Mouse (Mus musculus) thymus, postnatal 36 days (tissue): Measurements from ENCODE around the gene St7.

Source experiments
- DNase-seq, 2 experiments: peaks; one replicate each; pipeline ENCODE4 v3.0.0; 2022; ENCODE audit warnings: mixed read lengths in 2 of 2

Gene St7

GRCm38 (mm10) chr6:17828382-17828781 is 135.6 kb downstream of the St7 start:
- DNase-seq: peak in 1 of 2 experiments; percentile 14

- DNase-seq: no peak
These were observed 137.2 kb downstream of the St7 start for GRCm38 (mm10) chr6:17829981-17830380.

- DNase-seq: peak; percentile 42 to 60
These were observed 141.8 kb downstream of the St7 start for GRCm38 (mm10) chr6:17834493-17834892.

- DNase-seq: no peak
These were observed 143.0 kb downstream of the St7 start for GRCm38 (mm10) chr6:17835693-17836092.

- DNase-seq: no peak
These were observed 144.9 kb downstream of the St7 start for GRCm38 (mm10) chr6:17837676-17838075.

- DNase-seq: no peak
These were observed 147.7 kb downstream of the St7 start for GRCm38 (mm10) chr6:17840431-17840830.

- peak in 1 of 2 experiments; percentile 17 for DNase-seq
These were observed 150.0 kb downstream of the St7 start for GRCm38 (mm10) chr6:17842759-17843158.

- DNase-seq: no peak
These were observed 158.6 kb downstream of the St7 start for GRCm38 (mm10) chr6:17851316-17851715.

- DNase-seq: no peak
These were observed 161.0 kb downstream of the St7 start for GRCm38 (mm10) chr6:17853587-17854274.

- no peak for DNase-seq
These were observed 162.9 kb downstream of the St7 start for GRCm38 (mm10) chr6:17855616-17856015.

- no peak for DNase-seq
These were observed 166.8 kb downstream of the St7 start for GRCm38 (mm10) chr6:17859564-17859963.

GRCm38 (mm10) chr6:17860463-17860862 is 167.7 kb downstream of the St7 start:
- DNase-seq: no peak

GRCm38 (mm10) chr6:17867796-17868195 is 175.1 kb downstream of the St7 start:
- no peak for DNase-seq

GRCm38 (mm10) chr6:17871831-17872372 is 179.2 kb downstream of the St7 start:
- no peak for DNase-seq

GRCm38 (mm10) chr6:17875606-17876005 is 182.9 kb downstream of the St7 start:
- no peak for DNase-seq

- DNase-seq: no peak
These were observed 183.4 kb downstream of the St7 start for GRCm38 (mm10) chr6:17876023-17876613.

GRCm38 (mm10) chr6:17876670-17877179 is 184.0 kb downstream of the St7 start:
- no peak for DNase-seq

GRCm38 (mm10) chr6:17882943-17883342 is 190.2 kb downstream of the St7 start:
- DNase-seq: no peak

GRCm38 (mm10) chr6:17887765-17888164 is 195.0 kb downstream of the St7 start:
- DNase-seq: no peak

GRCm38 (mm10) chr6:17895562-17895961 is 202.8 kb downstream of the St7 start:
- DNase-seq: no peak

GRCm38 (mm10) chr6:17898539-17898938 is 205.8 kb downstream of the St7 start:
- no peak for DNase-seq

- DNase-seq: no peak
These were observed 210.6 kb downstream of the St7 start for GRCm38 (mm10) chr6:17903355-17903754.

- no peak for DNase-seq
These were observed 213.0 kb downstream of the St7 start for GRCm38 (mm10) chr6:17905776-17906175.

GRCm38 (mm10) chr6:17906289-17906688 is 213.6 kb downstream of the St7 start:
- no peak for DNase-seq
